21 mouse cellular contexts compared by ENCODE assay signal in genomic region chr9:40155118-40155644, GRCm38 (mm10). TPM values are rescaled to one million over a fixed set of nuclear protein-coding genes. Genes with fewer than 3 reads are reported as not detected.
"Had no signal": no experiment of that assay in that cellular context is flagged by ENCODE, and none has a peak within 500 bp of the region (broad histone marks: within the 10 kb centered on the region; RNA-seq: fewer than 3 reads in every experiment).

No protein-coding gene starts in this region.

- ATAC-seq: intestine, postnatal 0 days; liver, embryonic 12.5 days had no signal

- H3K4me1 ChIP-seq: liver, embryonic 12.5 days; liver, embryonic 15.5 days; lung, embryonic 15.5 days; neural tube, embryonic 13.5 days; stomach, embryonic 15.5 days had no signal

- H3K27me3 ChIP-seq: liver, embryonic 12.5 days; liver, embryonic 15.5 days; lung, embryonic 15.5 days; neural tube, embryonic 13.5 days; stomach, embryonic 15.5 days had no signal

- DNase-seq: kidney, postnatal 4 days; left cerebral cortex, postnatal 4 days; liver; lung, adult 18-20 months; lung, postnatal 10 days; lung, postnatal 36 days; midbrain, embryonic 14.5 days; retina, postnatal 1 day; right cerebral cortex, postnatal 25 days; spleen, adult 18-20 months; thymus, postnatal 25 days had no signal

- H3K4me3 ChIP-seq: liver, embryonic 12.5 days; liver, embryonic 15.5 days; lung, embryonic 15.5 days; neural tube, embryonic 13.5 days; stomach, embryonic 15.5 days had no signal

- H3K36me3 ChIP-seq: liver, embryonic 12.5 days; liver, embryonic 15.5 days; lung, embryonic 15.5 days; neural tube, embryonic 13.5 days; stomach, embryonic 15.5 days had no signal

- H3K9ac ChIP-seq: liver, embryonic 12.5 days; liver, embryonic 15.5 days; lung, embryonic 15.5 days; neural tube, embryonic 13.5 days; stomach, embryonic 15.5 days had no signal

- H3K9me3 ChIP-seq: liver, embryonic 12.5 days; liver, embryonic 15.5 days; lung, embryonic 15.5 days; neural tube, embryonic 13.5 days; stomach, embryonic 15.5 days had no signal

- H3K4me2 ChIP-seq: liver, embryonic 12.5 days; liver, embryonic 15.5 days; lung, embryonic 15.5 days; midbrain, embryonic 11.5 days; neural tube, embryonic 13.5 days; stomach, embryonic 15.5 days had no signal

- H3K27ac ChIP-seq: liver, embryonic 12.5 days; liver, embryonic 15.5 days; lung, embryonic 15.5 days; neural tube, embryonic 13.5 days; stomach, embryonic 15.5 days had no signal

RNA-seq across cellular contexts. Expression of gene Tmem225, which starts 7.3 kb away (rescaled TPM):
- polyA plus RNA-seq: intestine, embryonic 14.5 days; intestine, postnatal 0 days; kidney, embryonic 14.5 days; liver, embryonic 12.5 days; liver, embryonic 15.5 days; lung, embryonic 15.5 days; midbrain, embryonic 11.5 days; midbrain, embryonic 14.5 days; neural tube, embryonic 13.5 days; stomach, embryonic 15.5 days; thymus, postnatal 0 days had no signal

RNA-seq across cellular contexts. Expression of gene Olfr985, which starts 25.2 kb away (rescaled TPM):
- polyA plus RNA-seq: intestine, embryonic 14.5 days; intestine, postnatal 0 days; kidney, embryonic 14.5 days; liver, embryonic 12.5 days; liver, embryonic 15.5 days; lung, embryonic 15.5 days; midbrain, embryonic 11.5 days; midbrain, embryonic 14.5 days; neural tube, embryonic 13.5 days; stomach, embryonic 15.5 days; thymus, postnatal 0 days had no signal

RNA-seq across cellular contexts. Expression of gene Olfr986, which starts 25.5 kb away (rescaled TPM):
- polyA plus RNA-seq: intestine, embryonic 14.5 days; intestine, postnatal 0 days; kidney, embryonic 14.5 days; liver, embryonic 12.5 days; liver, embryonic 15.5 days; lung, embryonic 15.5 days; midbrain, embryonic 11.5 days; midbrain, embryonic 14.5 days; neural tube, embryonic 13.5 days; stomach, embryonic 15.5 days; thymus, postnatal 0 days had no signal

RNA-seq across cellular contexts. Expression of gene Olfr984, which starts 41.2 kb away (rescaled TPM):
- polyA plus RNA-seq: intestine, embryonic 14.5 days; intestine, postnatal 0 days; kidney, embryonic 14.5 days; liver, embryonic 12.5 days; liver, embryonic 15.5 days; lung, embryonic 15.5 days; midbrain, embryonic 11.5 days; midbrain, embryonic 14.5 days; neural tube, embryonic 13.5 days; stomach, embryonic 15.5 days; thymus, postnatal 0 days had no signal
